ENCODE assay signal across 7 mouse cellular contexts in the genomic region with DNA sequence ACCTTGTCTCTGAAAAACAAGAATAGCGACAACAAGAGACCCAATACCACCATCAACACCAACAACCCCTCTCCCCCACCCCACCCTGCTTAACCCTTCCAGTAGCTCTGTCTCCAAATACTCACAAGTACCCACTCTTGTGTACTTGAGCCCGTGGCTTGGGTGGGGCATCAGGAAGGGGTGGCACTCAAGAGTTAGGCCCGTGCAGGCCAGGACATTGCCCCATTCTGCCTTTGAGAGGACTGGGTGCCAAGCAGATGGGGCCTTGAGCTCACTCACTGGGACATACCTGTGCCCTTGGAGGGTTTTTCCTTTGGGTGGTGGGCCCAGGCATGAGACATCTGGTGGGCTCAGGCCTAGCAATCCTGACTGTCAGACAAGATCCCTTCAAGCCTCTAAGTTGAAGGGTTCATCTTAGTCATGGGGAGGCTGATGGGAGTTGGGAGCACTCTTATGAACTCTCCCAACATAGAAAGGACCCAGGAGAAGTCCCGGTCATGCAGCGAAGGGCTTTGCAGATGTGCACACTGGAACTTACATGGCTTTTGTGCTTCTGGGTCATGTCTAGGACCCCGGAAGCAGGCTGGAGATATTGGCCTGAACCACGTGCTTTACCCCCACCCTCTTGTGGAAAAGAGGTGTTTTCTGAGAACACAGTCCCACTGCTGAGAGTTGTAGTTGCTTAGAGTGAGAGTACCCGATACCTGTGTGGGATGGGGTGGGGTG. TPM values are rescaled to one million over a fixed set of nuclear protein-coding genes. Genes with fewer than 3 reads are reported as not detected.
A peak's percentile ranks its signal among the peaks of the same experiment; 100 is the strongest.
DNase-seq lines count a peak whose midpoint lies in the region; ATAC-seq and TF ChIP-seq lines count a peak whose summit lies in the region.

No protein-coding gene starts in this region.

- TF ChIP-seq POLR2A in thymus, adult 2 months (IDR thresholded peaks at IDR 0.05; ENCODE audit: control insufficient read depth, extremely low read depth, insufficient read depth, low read length, poor library complexity): no peak

- H3K4me3 ChIP-seq in thymus, adult 2 months (ENCODE audit: control insufficient read depth, insufficient read depth, low read length): no peak overlapping the region
- H3K4me3 ChIP-seq in heart, postnatal 0 days (ENCODE audit: low read depth, low read length): peak overlapping the region; percentile 93
- peak overlapping the region; percentile 92 for H3K4me3 ChIP-seq in lung, embryonic 15.5 days

- intact Hi-C loops in left cerebral cortex, postnatal 25 days (cut with DNase I): no loop called here

- peak overlapping the region; percentile 38; the same call in 1 of the 2 replicates for H3K9ac ChIP-seq in heart, postnatal 0 days (replicated peaks; ENCODE audit: low read depth, low read length)
- peak overlapping the region; percentile 25; the same call in 1 of the 2 replicates for H3K9ac ChIP-seq in lung, embryonic 15.5 days

- no peak for ATAC-seq in heart, postnatal 0 days (ENCODE audit: insufficient read depth, low read depth)
- ATAC-seq in lung, embryonic 15.5 days (ENCODE audit: borderline replicate concordance, extremely low read depth, low FRiP score, low TSS enrichment): no peak
- ATAC-seq in megakaryocyte progenitor cell, adult 5-6 weeks (replicated peaks; ENCODE audit: poor library complexity): no peak

- DNase-seq in thymus, adult 2 months: no peak
- DNase-seq in thymus, adult 18-20 months: no peak
- DNase-seq in heart, postnatal 0 days (ENCODE audit: low spot score): no peak
- DNase-seq in urinary bladder, postnatal 25 days (ENCODE audit: low spot score): no peak
- no peak for DNase-seq in left cerebral cortex, postnatal 25 days (ENCODE audit: low spot score in 2 of 2)

- TF ChIP-seq EP300 in heart, postnatal 0 days (IDR thresholded peaks at IDR 0.05; ENCODE audit: low read depth): no peak

- H3K4me1 ChIP-seq in thymus, adult 2 months (replicated peaks; ENCODE audit: control insufficient read depth, insufficient read depth, low read length): peaks cover 63% of the 10 kb centered on the region
- H3K4me1 ChIP-seq in heart, postnatal 0 days (ENCODE audit: control insufficient read depth, insufficient read depth): peaks cover 60% of the 10 kb centered on the region
- H3K4me1 ChIP-seq in lung, embryonic 15.5 days: peaks cover 65% of the 10 kb centered on the region

- H3K27me3 ChIP-seq in thymus, adult 2 months (ENCODE audit: control insufficient read depth, insufficient read depth, low read length): no peaks in the 10 kb centered on the region
- H3K27me3 ChIP-seq in heart, postnatal 0 days (ENCODE audit: control insufficient read depth, insufficient read depth, low read length): no peaks in the 10 kb centered on the region
- H3K27me3 ChIP-seq in lung, embryonic 15.5 days: no peaks in the 10 kb centered on the region

- TF ChIP-seq CTCF in thymus, adult 2 months (IDR thresholded peaks at IDR 0.05; ENCODE audit: borderline replicate concordance, control insufficient read depth, extremely low read depth, insufficient read depth, low read length, poor library complexity): no peak
- no peak for TF ChIP-seq CTCF in heart, postnatal 0 days (IDR thresholded peaks at IDR 0.05; ENCODE audit: low read depth)

- peak overlapping the region; percentile 85 for H3K4me2 ChIP-seq in heart, postnatal 0 days (ENCODE audit: low read depth, low read length)
- H3K4me2 ChIP-seq in lung, embryonic 15.5 days: peak overlapping the region; percentile 79

- WGBS in thymus, adult 2 months: 70% methylated on average over 8 of the region's 8 CpGs
- WGBS in heart, postnatal 0 days: 65% methylated on average over 8 of the region's 8 CpGs
- 66% methylated on average over 8 of the region's 8 CpGs for WGBS in lung, embryonic 15.5 days

- no peaks in the 10 kb centered on the region for H3K36me3 ChIP-seq in thymus, adult 2 months (ENCODE audit: control insufficient read depth, insufficient read depth, low read length)
- H3K36me3 ChIP-seq in heart, postnatal 0 days (replicated peaks; ENCODE audit: control insufficient read depth, insufficient read depth, low read length): peaks cover 39% of the 10 kb centered on the region
- H3K36me3 ChIP-seq in lung, embryonic 15.5 days: peaks cover 25% of the 10 kb centered on the region

- no peaks in the 10 kb centered on the region for H3K9me3 ChIP-seq in heart, postnatal 0 days (replicated peaks; ENCODE audit: control insufficient read depth, low read length)
- H3K9me3 ChIP-seq in lung, embryonic 15.5 days: no peaks in the 10 kb centered on the region

- H3K27ac ChIP-seq in thymus, adult 2 months (ENCODE audit: control insufficient read depth, insufficient read depth, low read length): peak overlapping the region; percentile 2; the same call in 1 of the 2 replicates
- H3K27ac ChIP-seq in heart, postnatal 0 days (ENCODE audit: low read depth): peak overlapping the region; percentile 23; the same call in 1 of the 2 replicates
- peak overlapping the region; percentile 100 for H3K27ac ChIP-seq in lung, embryonic 15.5 days

RNA-seq across cellular contexts. Expression of a gene that starts 4.3 kb away (rescaled TPM):
- polyA plus RNA-seq in thymus, adult 2 months (2012; rRNA removed): 57.9 and 78.2 TPM in 2 replicates
- 35.9 and 48.3 TPM in 2 replicates for total RNA-seq in heart, postnatal 0 days (2014; rRNA removed; ENCODE audit: low replicate concordance)
- 14.3 and 14.6 TPM in 2 replicates for polyA plus RNA-seq in heart, postnatal 0 days (2015; fragmentation: Nextera tagmentation; extraction: Ambion mirVana)
- polyA plus RNA-seq in lung, embryonic 15.5 days (2015; fragmentation: Nextera tagmentation; extraction: Ambion mirVana): 22.2 and 27.8 TPM in 2 replicates
- total RNA-seq in left cerebral cortex, postnatal 25 days (2021): 100 to 1,000 TPM; 114 to 116 TPM
- total RNA-seq in megakaryocyte progenitor cell, adult 5-6 weeks (2015): 9.7 and 18.0 TPM in 2 replicates
- 12.8 and 12.9 TPM in 2 replicates for total RNA-seq in megakaryocyte progenitor cell, adult 5-6 weeks (2017)

Comparison
In these comparisons a context has a peak if more than half of its experiments do, and no peak if none do; other contexts are left out.
1. H3K27ac ChIP-seq: peak in every context shown above with its lines; median percentile 100 in lung, embryonic 15.5 days; 23 in heart, postnatal 0 days; 2 in thymus, adult 2 months.